Mouse (Mus musculus) lung, postnatal 0 days (tissue): ENCODE results near the gene Grik4.

Experiments
- CTCF ChIP-seq: IDR thresholded peaks from 2 replicates; pipeline ENCODE4 v1.5.1; 2016; ENCODE audit warnings: antibody characterized with exemption, mild to moderate bottlenecking
- EP300 ChIP-seq: IDR thresholded peaks from 2 replicates; pipeline ENCODE4 v1.6.1; 2016; ENCODE audit warnings: antibody characterized with exemption, mild to moderate bottlenecking, control low read depth

GRCm38 (mm10) chr9:42508235-42508634, 436.1 kb downstream of the Grik4 start:
- TF ChIP-seq CTCF (no peak), EP300 (no peak)
